17 mouse cellular contexts compared by ENCODE assay signal in genomic region chr2:24692371-24692770, GRCm38 (mm10).
A peak's percentile ranks its signal among the peaks of the same experiment; 100 is the strongest.
DNase-seq lines count a peak whose midpoint lies in the region; ATAC-seq and TF ChIP-seq lines count a peak whose summit lies in the region.
"Had no signal": no experiment of that assay in that cellular context is flagged by ENCODE, and none has a peak within 500 bp of the region (broad histone marks: within the 10 kb centered on the region; RNA-seq: fewer than 3 reads in every experiment).

No protein-coding gene starts in this region.

- H3K9ac ChIP-seq in forebrain, embryonic 11.5 days (ENCODE audit: low read length), result no peak overlapping the region
- H3K9ac ChIP-seq in forebrain, embryonic 16.5 days (replicated peaks; ENCODE audit: low read depth, low read length), result no peak overlapping the region
- no peak overlapping the region for H3K9ac ChIP-seq in midbrain, embryonic 11.5 days (ENCODE audit: low read length)
- no peak overlapping the region for H3K9ac ChIP-seq in midbrain, embryonic 16.5 days (ENCODE audit: low read depth, low read length)
- H3K9ac ChIP-seq in stomach, postnatal 0 days (ENCODE audit: low read length), result no peak overlapping the region
- H3K9ac ChIP-seq: forebrain, postnatal 0 days; hindbrain, embryonic 13.5 days had no signal

- DNase-seq in forebrain, embryonic 11.5 days (ENCODE audit: low spot score), result peak; percentile 34
- DNase-seq in layer of hippocampus, adult 2 months (ENCODE audit: low spot score in 2 of 2), result no peak
- DNase-seq in layer of hippocampus, adult 18-20 months (ENCODE audit: low spot score in 2 of 2), result no peak
- peak; percentile 78 for DNase-seq in midbrain, embryonic 11.5 days (ENCODE audit: low spot score, missing footprints)
- DNase-seq in stomach, postnatal 0 days (ENCODE audit: low spot score), result peak; percentile 3
- no peak for DNase-seq in adrenal gland, postnatal 14 days
- DNase-seq: adrenal gland, adult 2 months; adrenal gland, postnatal 36 days; cerebellum, adult 9-10 months; cerebellum, postnatal 25 days; forebrain, postnatal 0 days; gastrocnemius, postnatal 14 days; heart, postnatal 10 days had no signal

- TF ChIP-seq CTCF in layer of hippocampus, adult 2 months (conservative IDR thresholded peaks at IDR 0.05), result peak; percentile 36; the same call in 1 of the 2 replicates
- TF ChIP-seq CTCF in stomach, postnatal 0 days (IDR thresholded peaks at IDR 0.05; ENCODE audit: low read depth), result no peak

- H3K27ac ChIP-seq in forebrain, embryonic 11.5 days (ENCODE audit: low read depth, low read length), result no peak overlapping the region
- H3K27ac ChIP-seq in forebrain, embryonic 16.5 days (ENCODE audit: low read length), result no peak overlapping the region
- H3K27ac ChIP-seq in layer of hippocampus, adult 2 months, result no peak overlapping the region
- H3K27ac ChIP-seq in midbrain, embryonic 11.5 days (ENCODE audit: low read depth, low read length), result no peak overlapping the region
- no peak overlapping the region for H3K27ac ChIP-seq in midbrain, embryonic 16.5 days (ENCODE audit: low read length)
- H3K27ac ChIP-seq in stomach, postnatal 0 days (replicated peaks), result no peak overlapping the region
- H3K27ac ChIP-seq: hindbrain, embryonic 13.5 days; hindbrain, postnatal 0 days had no signal

- H3K4me1 ChIP-seq in forebrain, embryonic 11.5 days (replicated peaks; ENCODE audit: control insufficient read depth, insufficient read depth, low read length), result no peaks in the 10 kb centered on the region
- H3K4me1 ChIP-seq in forebrain, embryonic 16.5 days (replicated peaks; ENCODE audit: control insufficient read depth, insufficient read depth, low read length), result no peaks in the 10 kb centered on the region
- H3K4me1 ChIP-seq in midbrain, embryonic 11.5 days (ENCODE audit: control insufficient read depth, insufficient read depth, low read length), result no peaks in the 10 kb centered on the region
- H3K4me1 ChIP-seq in midbrain, embryonic 16.5 days (ENCODE audit: control insufficient read depth, insufficient read depth, low read length), result no peaks in the 10 kb centered on the region
- no peaks in the 10 kb centered on the region for H3K4me1 ChIP-seq in stomach, postnatal 0 days (replicated peaks; ENCODE audit: control insufficient read depth, insufficient read depth)
- H3K4me1 ChIP-seq: hindbrain, embryonic 13.5 days had no signal

- TF ChIP-seq EP300 in stomach, postnatal 0 days (optimal IDR thresholded peaks at IDR 0.05), result no peak

- WGBS in forebrain, embryonic 11.5 days, result 94% methylated on average over 2 of the region's 2 CpGs
- 97% methylated on average over 2 of the region's 2 CpGs for WGBS in forebrain, embryonic 16.5 days
- WGBS in midbrain, embryonic 11.5 days, result 91% methylated on average over 2 of the region's 2 CpGs
- WGBS in midbrain, embryonic 16.5 days, result 99% methylated on average over 2 of the region's 2 CpGs
- 93% methylated on average over 2 of the region's 2 CpGs for WGBS in stomach, postnatal 0 days

- H3K4me3 ChIP-seq in forebrain, embryonic 11.5 days (ENCODE audit: low read depth, low read length), result no peak overlapping the region
- no peak overlapping the region for H3K4me3 ChIP-seq in forebrain, embryonic 16.5 days (replicated peaks; ENCODE audit: low read length)
- no peak overlapping the region for H3K4me3 ChIP-seq in layer of hippocampus, adult 2 months
- no peak overlapping the region for H3K4me3 ChIP-seq in midbrain, embryonic 11.5 days (ENCODE audit: low read depth, low read length)
- no peak overlapping the region for H3K4me3 ChIP-seq in midbrain, embryonic 16.5 days (ENCODE audit: low read depth, low read length)
- H3K4me3 ChIP-seq in stomach, postnatal 0 days (ENCODE audit: low read depth, low read length), result no peak overlapping the region
- H3K4me3 ChIP-seq: hindbrain, embryonic 13.5 days had no signal

- H3K36me3 ChIP-seq in forebrain, embryonic 11.5 days (ENCODE audit: control insufficient read depth, insufficient read depth, low read length), result no peaks in the 10 kb centered on the region
- H3K36me3 ChIP-seq in forebrain, embryonic 16.5 days (ENCODE audit: control insufficient read depth, insufficient read depth), result peaks cover 7% of the 10 kb centered on the region
- no peaks in the 10 kb centered on the region for H3K36me3 ChIP-seq in midbrain, embryonic 11.5 days (ENCODE audit: control insufficient read depth, insufficient read depth, low read length)
- peaks cover 29% of the 10 kb centered on the region for H3K36me3 ChIP-seq in midbrain, embryonic 16.5 days (ENCODE audit: control insufficient read depth, insufficient read depth, low read length)
- H3K36me3 ChIP-seq in stomach, postnatal 0 days (ENCODE audit: control insufficient read depth, insufficient read depth, low read length), result no peaks in the 10 kb centered on the region

- H3K27me3 ChIP-seq in forebrain, embryonic 11.5 days (ENCODE audit: control insufficient read depth, insufficient read depth, low read length), result no peaks in the 10 kb centered on the region
- no peaks in the 10 kb centered on the region for H3K27me3 ChIP-seq in forebrain, embryonic 16.5 days (replicated peaks; ENCODE audit: control insufficient read depth, insufficient read depth, low read length)
- H3K27me3 ChIP-seq in midbrain, embryonic 11.5 days (ENCODE audit: control insufficient read depth, insufficient read depth, low read length), result no peaks in the 10 kb centered on the region
- no peaks in the 10 kb centered on the region for H3K27me3 ChIP-seq in midbrain, embryonic 16.5 days (ENCODE audit: control insufficient read depth, insufficient read depth, low read depth, low read length)
- no peaks in the 10 kb centered on the region for H3K27me3 ChIP-seq in stomach, postnatal 0 days (ENCODE audit: control insufficient read depth, insufficient read depth, low read length)
- H3K27me3 ChIP-seq: hindbrain, embryonic 13.5 days had no signal

- H3K4me2 ChIP-seq in forebrain, embryonic 11.5 days (ENCODE audit: low read depth, low read length, severe bottlenecking), result no peak overlapping the region
- no peak overlapping the region for H3K4me2 ChIP-seq in forebrain, embryonic 16.5 days (ENCODE audit: low read length)
- H3K4me2 ChIP-seq in midbrain, embryonic 11.5 days, result no peak overlapping the region
- H3K4me2 ChIP-seq in midbrain, embryonic 16.5 days (ENCODE audit: low read length), result no peak overlapping the region
- no peak overlapping the region for H3K4me2 ChIP-seq in stomach, postnatal 0 days (replicated peaks; ENCODE audit: low read depth)
- H3K4me2 ChIP-seq: hindbrain, embryonic 13.5 days had no signal

- ATAC-seq in forebrain, embryonic 11.5 days (replicated peaks; ENCODE audit: low FRiP score), result no peak
- ATAC-seq in forebrain, embryonic 16.5 days, result no peak
- ATAC-seq in midbrain, embryonic 11.5 days (ENCODE audit: low FRiP score), result no peak
- ATAC-seq in midbrain, embryonic 16.5 days, result no peak
- ATAC-seq in stomach, postnatal 0 days (ENCODE audit: low FRiP score, low TSS enrichment), result no peak
- ATAC-seq: forebrain, postnatal 0 days; hindbrain, postnatal 0 days had no signal

- H3K9me3 ChIP-seq in forebrain, embryonic 11.5 days (ENCODE audit: control insufficient read depth, low read length), result no peaks in the 10 kb centered on the region
- no peaks in the 10 kb centered on the region for H3K9me3 ChIP-seq in forebrain, embryonic 16.5 days (ENCODE audit: control insufficient read depth, low read length)
- no peaks in the 10 kb centered on the region for H3K9me3 ChIP-seq in midbrain, embryonic 11.5 days (ENCODE audit: control insufficient read depth, low read length)
- no peaks in the 10 kb centered on the region for H3K9me3 ChIP-seq in midbrain, embryonic 16.5 days (replicated peaks; ENCODE audit: control insufficient read depth, low read length, poor library complexity, severe bottlenecking)
- no peaks in the 10 kb centered on the region for H3K9me3 ChIP-seq in stomach, postnatal 0 days (ENCODE audit: control insufficient read depth, low read length)
- H3K9me3 ChIP-seq: hindbrain, embryonic 13.5 days had no signal

Comparison
In these comparisons a context has a peak if more than half of its experiments do, and no peak if none do; other contexts are left out.
1. DNase-seq: peak in forebrain, embryonic 11.5 days (single experiment), midbrain, embryonic 11.5 days (single experiment) and stomach, postnatal 0 days (single experiment); none in layer of hippocampus, adult 2 months (0 of 2), layer of hippocampus, adult 18-20 months (0 of 2) and adrenal gland, postnatal 14 days (single experiment).